11 mouse cellular contexts compared by ENCODE assay signal in genomic region chr13:64150121-64150520, GRCm38 (mm10). TPM values are rescaled to one million over a fixed set of nuclear protein-coding genes. Genes with fewer than 3 reads are reported as not detected.
DNase-seq lines count a peak whose midpoint lies in the region; ATAC-seq and TF ChIP-seq lines count a peak whose summit lies in the region.
"Had no signal": no experiment of that assay in that cellular context is flagged by ENCODE, and none has a peak within 500 bp of the region (broad histone marks: within the 10 kb centered on the region; RNA-seq: fewer than 3 reads in every experiment).

No protein-coding gene starts in this region.

- no peak for TF ChIP-seq CTCF in testis, adult 2 months (IDR thresholded peaks at IDR 0.05; ENCODE audit: control insufficient read depth, insufficient read depth, insufficient replicate concordance, low read depth, low read length)

- H3K36me3 ChIP-seq in hindbrain, embryonic 10.5 days, result peaks cover under 1% of the 10 kb centered on the region; the same call in 1 of the 2 replicates
- no peaks in the 10 kb centered on the region for H3K36me3 ChIP-seq in hindbrain, embryonic 14.5 days (replicated peaks; ENCODE audit: control insufficient read depth, insufficient read depth)
- H3K36me3 ChIP-seq in testis, adult 2 months (ENCODE audit: control insufficient read depth, insufficient read depth, low read length), result no peaks in the 10 kb centered on the region
- H3K36me3 ChIP-seq in heart, embryonic 14.5 days (ENCODE audit: control insufficient read depth, insufficient read depth, low read length), result peaks cover 3% of the 10 kb centered on the region
- no peaks in the 10 kb centered on the region for H3K36me3 ChIP-seq in stomach, embryonic 16.5 days (ENCODE audit: control insufficient read depth, insufficient read depth, low read length)
- H3K36me3 ChIP-seq: neural tube, embryonic 13.5 days had no signal

- DNase-seq in hindbrain, embryonic 10.5 days (ENCODE audit: low spot score), result no peak
- DNase-seq in hindbrain, embryonic 14.5 days (ENCODE audit: low spot score), result no peak
- no peak for DNase-seq in testis, postnatal 10 days (ENCODE audit: low spot score)
- DNase-seq: cerebellum, postnatal 10 days; right cerebral cortex, postnatal 4 days had no signal

- H3K27ac ChIP-seq in hindbrain, embryonic 10.5 days, result no peak overlapping the region
- H3K27ac ChIP-seq in hindbrain, embryonic 14.5 days, result no peak overlapping the region
- H3K27ac ChIP-seq in testis, adult 2 months (ENCODE audit: control insufficient read depth, insufficient read depth, low read depth, low read length), result peak overlapping the region; percentile 32; the same call in 1 of the 2 replicates
- peak overlapping the region in 1 of 2 experiments; percentile 7; a peak in 1 of 4 replicates for H3K27ac ChIP-seq in heart, embryonic 14.5 days (replicated peaks in 1 of 2; ENCODE audit: control insufficient read depth in 1 of 2, insufficient read depth in 1 of 2, low read depth in 2 of 2, low read length in 2 of 2)
- no peak overlapping the region for H3K27ac ChIP-seq in stomach, embryonic 16.5 days (ENCODE audit: low read length)
- H3K27ac ChIP-seq: layer of hippocampus, adult 2 months; neural tube, embryonic 13.5 days had no signal

- no peak overlapping the region for H3K9ac ChIP-seq in hindbrain, embryonic 14.5 days
- H3K9ac ChIP-seq in heart, embryonic 14.5 days (ENCODE audit: low read length), result peak overlapping the region; percentile 8; the same call in 1 of the 2 replicates
- no peak overlapping the region for H3K9ac ChIP-seq in stomach, embryonic 16.5 days (ENCODE audit: low read length)
- H3K9ac ChIP-seq: neural tube, embryonic 13.5 days had no signal

- H3K4me2 ChIP-seq in hindbrain, embryonic 14.5 days (replicated peaks), result no peak overlapping the region
- peak overlapping the region; percentile 94 for H3K4me2 ChIP-seq in heart, embryonic 14.5 days (ENCODE audit: low read length)
- H3K4me2 ChIP-seq in stomach, embryonic 16.5 days (ENCODE audit: low read depth, low read length), result 0 out of 2 replicates have a peak overlapping the region, but pooled peaks have one; percentile 19

- 79% methylated on average over 5 of the region's 5 CpGs for WGBS in hindbrain, embryonic 10.5 days
- 70% methylated on average over 5 of the region's 5 CpGs for WGBS in hindbrain, embryonic 14.5 days
- 24% methylated on average over 5 of the region's 5 CpGs for whole genome bisulfite sequencing in heart, embryonic 14.5 days
- WGBS in stomach, embryonic 16.5 days, result 52% methylated on average over 5 of the region's 5 CpGs

- no peaks in the 10 kb centered on the region for H3K9me3 ChIP-seq in hindbrain, embryonic 10.5 days
- no peaks in the 10 kb centered on the region for H3K9me3 ChIP-seq in hindbrain, embryonic 14.5 days (ENCODE audit: control insufficient read depth, low read length)
- H3K9me3 ChIP-seq in heart, embryonic 14.5 days (ENCODE audit: control insufficient read depth, low read length), result no peaks in the 10 kb centered on the region
- H3K9me3 ChIP-seq in stomach, embryonic 16.5 days (replicated peaks; ENCODE audit: control insufficient read depth, low read length), result no peaks in the 10 kb centered on the region
- H3K9me3 ChIP-seq: neural tube, embryonic 13.5 days had no signal

- H3K4me1 ChIP-seq in hindbrain, embryonic 10.5 days (replicated peaks), result peaks cover 52% of the 10 kb centered on the region
- peaks cover 5% of the 10 kb centered on the region; the same call in 1 of the 2 replicates for H3K4me1 ChIP-seq in hindbrain, embryonic 14.5 days (replicated peaks; ENCODE audit: control insufficient read depth, insufficient read depth, low read length)
- H3K4me1 ChIP-seq in testis, adult 2 months (ENCODE audit: control insufficient read depth, insufficient read depth, low read length), result peaks cover 4% of the 10 kb centered on the region
- peaks cover 6 to 37% of the 10 kb centered on the region in 2 experiments; a peak in 3 of 4 replicates for H3K4me1 ChIP-seq in heart, embryonic 14.5 days (ENCODE audit: control insufficient read depth in 2 of 2, insufficient read depth in 2 of 2, low read length in 2 of 2)
- peaks cover 21% of the 10 kb centered on the region for H3K4me1 ChIP-seq in stomach, embryonic 16.5 days (ENCODE audit: control insufficient read depth, insufficient read depth, low read length)

- TF ChIP-seq POLR2A in testis, adult 2 months (IDR thresholded peaks at IDR 0.05; ENCODE audit: control insufficient read depth, low read depth, low read length), result no peak

- ATAC-seq in hindbrain, embryonic 14.5 days (ENCODE audit: low FRiP score), result no peak
- no peak for ATAC-seq in heart, embryonic 14.5 days (ENCODE audit: insufficient number of reproducible peaks, insufficient read depth, low FRiP score, low read depth)
- no peak for ATAC-seq in stomach, embryonic 16.5 days (ENCODE audit: insufficient read depth, low FRiP score)
- ATAC-seq in inflammation-experienced regulatory T-cells, adult 6 months, result no peak

- no peaks in the 10 kb centered on the region for H3K27me3 ChIP-seq in hindbrain, embryonic 10.5 days (ENCODE audit: insufficient read depth, poor library complexity, severe bottlenecking)
- H3K27me3 ChIP-seq in hindbrain, embryonic 14.5 days (ENCODE audit: control insufficient read depth, insufficient read depth, low read length), result no peaks in the 10 kb centered on the region
- no peaks in the 10 kb centered on the region for H3K27me3 ChIP-seq in testis, adult 2 months (ENCODE audit: control insufficient read depth, insufficient read depth, low read length)
- H3K27me3 ChIP-seq in heart, embryonic 14.5 days (ENCODE audit: control insufficient read depth, insufficient read depth, low read length), result no peaks in the 10 kb centered on the region
- no peaks in the 10 kb centered on the region for H3K27me3 ChIP-seq in stomach, embryonic 16.5 days (ENCODE audit: control insufficient read depth, insufficient read depth, low read length)
- H3K27me3 ChIP-seq: neural tube, embryonic 13.5 days had no signal

- H3K4me3 ChIP-seq in hindbrain, embryonic 10.5 days, result peak overlapping the region; percentile 95
- no peak overlapping the region for H3K4me3 ChIP-seq in hindbrain, embryonic 14.5 days (replicated peaks; ENCODE audit: low read length)
- peak overlapping the region; percentile 81 for H3K4me3 ChIP-seq in testis, adult 2 months (ENCODE audit: control insufficient read depth, low read depth, low read length)
- H3K4me3 ChIP-seq in heart, embryonic 14.5 days (ENCODE audit: control insufficient read depth in 1 of 2, insufficient read depth in 1 of 2, low read depth in 1 of 2, low read length in 2 of 2), result peak overlapping the region in 1 of 2 experiments; percentile 91; a peak in 1 of 4 replicates
- no peak overlapping the region for H3K4me3 ChIP-seq in stomach, embryonic 16.5 days (replicated peaks; ENCODE audit: low read length)
- H3K4me3 ChIP-seq: layer of hippocampus, adult 2 months; neural tube, embryonic 13.5 days had no signal

RNA-seq across cellular contexts. Expression of gene Zfp367, which starts 2.9 kb away (rescaled TPM):
- polyA plus RNA-seq in hindbrain, embryonic 10.5 days (2016; fragmentation: Nextera tagmentation; extraction: Ambion mirVana), result 12.5 and 17.1 TPM in 2 replicates
- 5.8 and 8.0 TPM in 2 replicates for polyA plus RNA-seq in hindbrain, embryonic 14.5 days (2014; fragmentation: Nextera tagmentation; extraction: Ambion mirVana)
- polyA plus RNA-seq in testis, adult 2 months (2012; rRNA removed), result 27.3 and 29.3 TPM in 2 replicates
- 28.1 and 30.2 TPM in 2 replicates for polyA plus RNA-seq in heart, embryonic 14.5 days (2014; fragmentation: Nextera tagmentation; extraction: Ambion mirVana)
- 17.8 and 20.1 TPM in 2 replicates for polyA plus RNA-seq in stomach, embryonic 16.5 days (2015; fragmentation: Nextera tagmentation; extraction: Ambion mirVana)
- 10 to 100 TPM; 11.3 to 16.4 (median 12.4) TPM for polyA plus RNA-seq in inflammation-experienced regulatory T-cells, adult 6 months (2017; shearing (Covaris generic))

RNA-seq across cellular contexts. Expression of gene Habp4, which starts 11.5 kb away (rescaled TPM):
- polyA plus RNA-seq in hindbrain, embryonic 10.5 days (2016; fragmentation: Nextera tagmentation; extraction: Ambion mirVana), result 20.2 and 24.2 TPM in 2 replicates
- polyA plus RNA-seq in hindbrain, embryonic 14.5 days (2014; fragmentation: Nextera tagmentation; extraction: Ambion mirVana), result 52.4 and 65.2 TPM in 2 replicates
- 186 and 204 TPM in 2 replicates for polyA plus RNA-seq in testis, adult 2 months (2012; rRNA removed)
- polyA plus RNA-seq in heart, embryonic 14.5 days (2014; fragmentation: Nextera tagmentation; extraction: Ambion mirVana), result 70.9 and 72.4 TPM in 2 replicates
- 14.2 and 15.4 TPM in 2 replicates for polyA plus RNA-seq in stomach, embryonic 16.5 days (2015; fragmentation: Nextera tagmentation; extraction: Ambion mirVana)
- 1 to 10 TPM; 3.9 to 5.7 (median 5.3) TPM for polyA plus RNA-seq in inflammation-experienced regulatory T-cells, adult 6 months (2017; shearing (Covaris generic))

RNA-seq across cellular contexts. Expression of gene Slc35d2, which starts 21.0 kb away (rescaled TPM):
- 5.5 and 6.9 TPM in 2 replicates for polyA plus RNA-seq in hindbrain, embryonic 10.5 days (2016; fragmentation: Nextera tagmentation; extraction: Ambion mirVana)
- 1.2 and 1.7 TPM in 2 replicates for polyA plus RNA-seq in hindbrain, embryonic 14.5 days (2014; fragmentation: Nextera tagmentation; extraction: Ambion mirVana)
- polyA plus RNA-seq in testis, adult 2 months (2012; rRNA removed), result 0.79 and 1.1 TPM in 2 replicates
- polyA plus RNA-seq in heart, embryonic 14.5 days (2014; fragmentation: Nextera tagmentation; extraction: Ambion mirVana), result 6.1 and 7.7 TPM in 2 replicates
- 6.2 and 7.2 TPM in 2 replicates for polyA plus RNA-seq in stomach, embryonic 16.5 days (2015; fragmentation: Nextera tagmentation; extraction: Ambion mirVana)
- polyA plus RNA-seq in inflammation-experienced regulatory T-cells, adult 6 months (2017; shearing (Covaris generic)), result 10 to 100 TPM; 42.2 to 65.3 (median 46.6) TPM

Comparison
In these comparisons a context has a peak if more than half of its experiments do, and no peak if none do; other contexts are left out.
1. H3K4me3 ChIP-seq: peak in hindbrain, embryonic 10.5 days (single experiment) and testis, adult 2 months (single experiment); none in hindbrain, embryonic 14.5 days (single experiment) and stomach, embryonic 16.5 days (single experiment).